Mouse (Mus musculus) olfactory bulb, adult 2 months (tissue): ENCODE measurements around the gene Fbxo11. TPM values are rescaled to one million over a fixed set of nuclear protein-coding genes. Genes with fewer than 3 reads are reported as not detected.
A peak's percentile ranks its signal among the peaks of the same experiment; 100 is the strongest.
"Not testable (repeated sequence)": the region's sequence is repeated elsewhere in the genome, so short reads cannot be mapped to it uniquely, and the experiment has no call there.

Source experiments
- H3K27ac ChIP-seq: fragments of 200-500 bp; 2 replicates; pipeline ENCODE4 v1.5.1; 2012; ENCODE audit warnings: low read depth, low read length; ENCODE audit not compliant: insufficient read depth
- H3K4me1 ChIP-seq: fragments of 200-500 bp; 2 replicates; pipeline ENCODE4 v1.6.1; 2012; ENCODE audit warnings: low read length; ENCODE audit not compliant: control insufficient read depth, insufficient read depth
- H3K4me3 ChIP-seq: fragments of 200-500 bp; 2 replicates; pipeline ENCODE4 v1.5.1; 2012; ENCODE audit warnings: mild to moderate bottlenecking, low read depth, low read length, moderate library complexity; ENCODE audit not compliant: insufficient read depth
- CTCF ChIP-seq: fragments of 200-500 bp; IDR thresholded peaks from 2 replicates; pipeline ENCODE4 v1.5.1; 2012; ENCODE audit warnings: low read depth, mild to moderate bottlenecking, low read length, moderate library complexity; ENCODE audit not compliant: insufficient read depth
- POLR2A ChIP-seq: fragments of 200-500 bp; IDR thresholded peaks from 2 replicates; pipeline ENCODE4 v1.6.1; 2012; ENCODE audit warnings: mild to moderate bottlenecking, low read depth, low read length, moderate library complexity; ENCODE audit not compliant: insufficient read depth
- WGBS: fragments of 180-500 bp; shearing (Covaris S2); methylation state at CpG from one replicate; pipeline ENCODE4 v1.1.7; 2018; 5-methylcytosine and 5-hydroxymethylcytosine counted together
- polyA plus RNA-seq: library from polyadenylated mRNA; stranded (reverse); fragments of >200 nt; gene quantifications from 2 replicates; pipeline ENCODE4 v1.2.4, GENCODE M21; 2012; ENCODE audit warnings: low replicate concordance; ENCODE audit not compliant: missing spikeins, insufficient read depth, insufficient read length

Gene Fbxo11
- polyA plus RNA-seq, 1 experiment, result 140 TPM

DNA sequence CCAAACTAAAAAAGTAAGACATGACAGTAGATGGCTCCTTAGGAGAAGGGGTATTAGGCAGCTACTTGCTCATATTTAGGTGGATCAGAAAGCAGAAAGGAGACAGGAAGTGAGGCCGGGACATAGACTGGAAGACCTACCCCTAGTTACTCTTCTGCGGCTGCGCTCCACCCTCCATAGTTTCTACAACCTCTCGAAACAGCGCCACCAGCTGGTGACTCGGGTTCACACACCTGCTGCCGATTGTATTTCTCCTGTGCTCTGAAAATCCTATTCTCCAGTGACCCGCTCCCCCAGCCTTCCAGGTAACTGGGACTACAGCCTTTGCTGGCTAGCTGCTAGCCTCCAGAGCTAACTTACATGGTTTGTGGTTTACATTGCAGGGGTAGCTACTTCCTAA lies 106.8 kb downstream of the Fbxo11 start:
- Histone ChIP-seq H3K4me3 (no peak overlapping the region), H3K27ac (no peak overlapping the region), H3K4me1 (no peaks in the 10 kb centered on the region)
- 64% methylated on average over 8 of the region's 8 CpGs for WGBS
- TF ChIP-seq POLR2A, result no peak
- TF ChIP-seq CTCF, result no peak

DNA sequence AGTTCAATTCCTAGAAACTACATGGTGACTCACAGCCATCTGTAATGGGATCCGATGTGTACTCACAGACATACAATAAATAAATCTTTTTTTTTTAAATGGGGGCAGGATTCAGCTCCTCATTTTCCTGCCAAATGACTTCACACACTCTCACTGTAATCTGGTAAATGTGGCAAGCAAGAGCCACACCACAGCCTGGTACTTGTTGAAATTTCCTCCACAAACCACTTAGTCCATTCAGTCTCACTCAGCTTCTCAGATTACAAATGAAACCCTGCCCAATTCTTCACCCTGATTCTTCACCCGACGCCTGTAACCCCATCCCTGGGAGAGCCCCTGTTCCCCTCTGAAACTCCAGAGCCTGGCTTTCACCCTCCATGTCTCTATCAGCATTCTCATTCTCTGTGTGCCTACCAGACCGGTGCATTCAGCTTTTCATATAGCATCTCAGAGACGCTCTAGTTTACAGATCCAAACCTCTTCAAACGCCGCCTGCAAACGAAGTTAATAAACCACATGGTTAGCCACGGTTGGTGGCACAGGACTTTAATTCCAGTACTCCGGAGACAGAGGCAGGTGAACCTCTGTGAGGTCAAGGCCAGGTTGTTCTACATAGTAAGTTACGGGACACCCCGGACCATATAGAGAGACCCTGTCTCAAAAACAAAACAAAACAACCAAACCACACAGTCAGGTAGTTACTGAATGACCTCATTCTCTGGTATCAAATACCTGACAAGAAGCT lies 107.8 kb downstream of the Fbxo11 start:
- WGBS, result 74% methylated on average over 12 of the region's 12 CpGs
- no peak for TF ChIP-seq POLR2A
- no peak for TF ChIP-seq CTCF
- no peak overlapping the region for H3K27ac ChIP-seq

GRCm38 (mm10) chr17:87954618-87955124 lies 110.4 kb downstream of the Fbxo11 start:
- not testable (repeated sequence) for H3K4me3 ChIP-seq, H3K4me1 ChIP-seq, H3K27ac ChIP-seq
- 95% methylated on average over 13 of the region's 13 CpGs for WGBS

More for the DNA sequence above, 107.8 kb downstream of the Fbxo11 start:
- no peak overlapping the region for H3K4me3 ChIP-seq
- H3K4me1 ChIP-seq, result no peaks in the 10 kb centered on the region

DNA sequence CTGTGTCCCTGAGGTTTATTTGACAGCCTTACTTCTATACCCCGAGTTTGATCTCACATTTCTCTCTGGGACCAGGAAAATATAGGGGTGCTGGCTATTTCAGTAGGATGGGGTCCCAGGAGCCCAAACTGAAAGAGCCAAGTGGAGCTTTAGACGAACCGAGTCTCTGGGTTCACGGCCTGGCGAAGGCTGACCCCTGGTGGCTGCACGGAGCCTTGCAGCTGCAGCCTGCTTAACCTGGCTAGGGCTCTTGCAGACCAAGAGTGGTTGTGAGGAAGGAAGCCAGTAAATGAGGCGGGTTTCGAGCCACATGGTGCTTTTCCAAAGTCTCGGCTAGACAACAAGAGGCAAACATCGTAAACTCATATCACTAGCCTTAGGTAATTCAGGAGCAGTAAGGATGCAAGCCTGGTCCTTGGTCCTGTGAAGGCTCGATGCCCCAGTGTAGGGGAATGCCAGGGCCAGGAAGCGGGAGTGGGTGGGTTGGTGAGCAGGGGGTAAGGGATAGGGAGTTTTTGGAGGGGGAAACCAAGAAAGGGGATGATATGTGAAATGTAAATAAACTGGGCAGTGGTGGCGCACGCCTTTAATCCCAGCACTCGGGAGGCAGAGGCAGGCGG lies 116.0 kb downstream of the Fbxo11 start:
- H3K27ac ChIP-seq, result no peak overlapping the region
- peak; percentile 99 for TF ChIP-seq CTCF
- no peak for TF ChIP-seq POLR2A
- no peaks in the 10 kb centered on the region for H3K4me1 ChIP-seq
- H3K4me3 ChIP-seq, result no peak overlapping the region
- WGBS, result 42% methylated on average over 16 of the region's 16 CpGs

Other genes starting within 250 kb of the Fbxo11 start
- gene Rpl36-ps4, start 144.3 kb downstream of the Fbxo11 start, polyA plus RNA-seq, result not detected in 2 replicates
- gene Msh6, start 90.2 kb downstream of the Fbxo11 start, polyA plus RNA-seq, result not detected in 2 replicates